Mouse (Mus musculus) ES-Bruce4 (cell line): ENCODE data around the gene Anp32e. TPM values are rescaled to one million over a fixed set of nuclear protein-coding genes. Genes with fewer than 3 reads are reported as not detected.

Experiments used
- H3K27ac ChIP-seq: 2 replicates; pipeline ENCODE4 v1.5.1; 2012; ENCODE audit warnings: low read length, inconsistent platforms; ENCODE audit not compliant: insufficient read depth
- H3K27me3 ChIP-seq: 2 replicates; pipeline ENCODE4 v1.6.1; 2012; ENCODE audit warnings: mild to moderate bottlenecking, low read length, inconsistent platforms; ENCODE audit not compliant: control insufficient read depth, poor library complexity, insufficient read depth, severe bottlenecking
- H3K36me3 ChIP-seq: 2 replicates; pipeline ENCODE4 v1.6.1; 2012; ENCODE audit warnings: inconsistent platforms, mild to moderate bottlenecking, low read length, moderate library complexity; ENCODE audit not compliant: control insufficient read depth, poor library complexity, insufficient read depth, severe bottlenecking
- H3K4me1 ChIP-seq: one replicate; pipeline ENCODE4 v1.8.1; 2011; ENCODE audit warnings: low read length; ENCODE audit not compliant: control insufficient read depth, insufficient read depth
- H3K4me3 ChIP-seq: 2 replicates; pipeline ENCODE4 v1.5.1; 2011; ENCODE audit warnings: low read depth, mild to moderate bottlenecking, low read length
- H3K9ac ChIP-seq: 2 replicates; pipeline ENCODE4 v1.6.1; 2012; ENCODE audit warnings: low read depth, mild to moderate bottlenecking, inconsistent platforms; ENCODE audit not compliant: poor library complexity, severe bottlenecking
- H3K9me3 ChIP-seq: replicated peaks from 2 replicates; pipeline ENCODE4 v1.6.1; 2012; ENCODE audit warnings: mild to moderate bottlenecking, low read length, inconsistent platforms; ENCODE audit not compliant: control insufficient read depth, poor library complexity, insufficient read depth, severe bottlenecking
- CTCF ChIP-seq: IDR thresholded peaks from one replicate; pipeline ENCODE4 v1.8.1; 2011; ENCODE audit warnings: low read depth, low read length
- EP300 ChIP-seq: IDR thresholded peaks from 2 replicates; pipeline ENCODE4 v1.6.1; 2011; ENCODE audit warnings: low read depth, low read length; ENCODE audit not compliant: insufficient read depth
- POLR2A ChIP-seq: IDR thresholded peaks from one replicate; pipeline ENCODE4 v1.8.1; 2011; ENCODE audit warnings: low read length; ENCODE audit not compliant: insufficient read depth
- polyA plus RNA-seq: library from polyadenylated mRNA; stranded (reverse); fragments of >200 nt; gene quantifications from 2 replicates; pipeline ENCODE4 v1.2.4, GENCODE M21; 2011; ENCODE audit warnings: low read depth; ENCODE audit not compliant: missing spikeins, insufficient read depth, insufficient read length

The Anp32e gene
- polyA plus RNA-seq, 1 experiment, result 386 TPM

- TF ChIP-seq CTCF (no peak), POLR2A (no peak), EP300 (no peak)
- H3K9me3 ChIP-seq, result no peaks in the 10 kb centered on the region
- peak overlapping the region; percentile 83 for H3K9ac ChIP-seq
- no peaks in the 10 kb centered on the region for H3K36me3 ChIP-seq
- no peak overlapping the region for H3K27ac ChIP-seq
- no peaks in the 10 kb centered on the region for H3K4me1 ChIP-seq
- H3K27me3 ChIP-seq, result peaks cover 7% of the 10 kb centered on the region
- H3K4me3 ChIP-seq, result no peak overlapping the region; the same call in 1 of the 2 replicates
These were observed 67.5 kb downstream of the Anp32e start for GRCm38 (mm10) chr3:95996451-95997073.

Other genes with a start within 250 kb of the Anp32e start
- 6.9 and 10.1 TPM in 2 replicates for gene Adamtsl4, start 241.3 kb upstream of the Anp32e start, polyA plus RNA-seq
- gene Ecm1, start 189.7 kb upstream of the Anp32e start, polyA plus RNA-seq, result 9.9 and 17.4 TPM in 2 replicates
- gene Tars2, start 169.0 kb upstream of the Anp32e start, polyA plus RNA-seq, result 74.5 and 78.3 TPM in 2 replicates
- 51.4 and 58.6 TPM in 2 replicates for gene Rprd2, start 110.4 kb upstream of the Anp32e start, polyA plus RNA-seq
- gene Prpf3, start 73.4 kb upstream of the Anp32e start, polyA plus RNA-seq, result 92.4 and 100 TPM in 2 replicates
- 142 and 163 TPM in 2 replicates for gene Mrps21, start 57.7 kb upstream of the Anp32e start, polyA plus RNA-seq
- 5.9 and 7.6 TPM in 2 replicates for gene Ciart, start 47.0 kb upstream of the Anp32e start, polyA plus RNA-seq
- 3.6 and 5.4 TPM in 2 replicates for gene BC028528, start 37.2 kb upstream of the Anp32e start, polyA plus RNA-seq
- gene Aph1a, start 35.3 kb upstream of the Anp32e start, polyA plus RNA-seq, result 44.3 and 48.3 TPM in 2 replicates
- gene Car14, start 24.6 kb upstream of the Anp32e start, polyA plus RNA-seq, result 2.4 and 3.3 TPM in 2 replicates
- gene Plekho1, start 66.8 kb downstream of the Anp32e start, polyA plus RNA-seq, result 9.2 and 15.0 TPM in 2 replicates
- gene Vps45, start 129.2 kb downstream of the Anp32e start, polyA plus RNA-seq, result 12.6 and 14.2 TPM in 2 replicates
- gene Otud7b, start 175.3 kb downstream of the Anp32e start, polyA plus RNA-seq, result 42.5 and 42.7 TPM in 2 replicates
- 4.3 and 7.4 TPM in 2 replicates for gene Mtmr11, start 232.8 kb downstream of the Anp32e start, polyA plus RNA-seq
- gene Sf3b4, start 243.1 kb downstream of the Anp32e start, polyA plus RNA-seq, result 81.7 and 90.5 TPM in 2 replicates